ENCODE assay signal across 24 mouse cellular contexts in the genomic region with DNA sequence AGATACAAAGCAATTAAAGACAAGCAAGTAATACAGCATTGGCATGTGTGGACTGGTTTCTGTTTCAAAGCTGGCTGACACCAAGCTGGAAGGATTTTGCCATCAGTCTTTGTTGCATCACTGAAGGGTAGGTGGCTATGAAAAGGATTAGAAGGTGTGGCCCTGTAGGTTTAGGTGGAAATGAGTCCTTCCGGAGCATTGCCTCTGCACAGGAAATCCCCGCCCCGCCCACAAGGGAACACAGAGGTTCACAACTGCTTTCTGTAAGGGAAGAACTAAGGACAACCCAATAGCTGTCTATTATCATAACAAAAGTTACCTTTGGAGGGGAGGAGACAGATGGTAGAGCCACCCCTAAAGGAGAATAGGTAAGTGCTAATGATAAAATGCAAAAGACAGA. TPM values are rescaled to one million over a fixed set of nuclear protein-coding genes. Genes with fewer than 3 reads are reported as not detected.
A peak's percentile ranks its signal among the peaks of the same experiment; 100 is the strongest.
DNase-seq lines count a peak whose midpoint lies in the region; ATAC-seq and TF ChIP-seq lines count a peak whose summit lies in the region.
"Not testable (repeated sequence)": the region's sequence is repeated elsewhere in the genome, so short reads cannot be mapped to it uniquely, and the experiment has no call there.
"Had no signal": no experiment of that assay in that cellular context is flagged by ENCODE, and none has a peak within 500 bp of the region (broad histone marks: within the 10 kb centered on the region; RNA-seq: fewer than 3 reads in every experiment).

No protein-coding gene starts in this region.

- not testable (repeated sequence) for TF ChIP-seq EP300 in CH12.LX (IDR thresholded peaks at IDR 0.05; ENCODE audit: low read length); liver, postnatal 0 days (IDR thresholded peaks at IDR 0.05; ENCODE audit: low read depth)

- not testable (repeated sequence) for H3K4me2 ChIP-seq in CH12.LX (ENCODE audit: insufficient read depth, low read depth, poor library complexity, severe bottlenecking); liver, postnatal 0 days (ENCODE audit: low read depth, low read length)

- H3K4me1 ChIP-seq in CH12.LX (ENCODE audit: control insufficient read depth in 1 of 2, insufficient read depth in 2 of 2); liver, postnatal 0 days (ENCODE audit: insufficient read depth): not testable (repeated sequence)

- not testable (repeated sequence) for TF ChIP-seq RAD21 in CH12.LX (IDR thresholded peaks at IDR 0.05; ENCODE audit: low read depth, low read length)

- peak; percentile 5 for DNase-seq in CD4-positive helper T cell, adult 2 months (ENCODE audit: low read depth, low spot score)
- DNase-seq in CH12.LX (ENCODE audit: extremely low read depth) (peak; percentile 19), ES-CJ7 (ENCODE audit: low read depth, low spot score) (peak; percentile 96), R1 (ENCODE audit: low read depth, low spot score) (peak; percentile 99), ZHBTc4 (ENCODE audit: low read depth, low spot score) (peak; percentile 94)
- DNase-seq in gonadal fat pad, adult 2 months (ENCODE audit: low read depth) = peak; percentile 46
- DNase-seq in liver, postnatal 0 days = peak; percentile 15

- H3K27ac ChIP-seq in CH12.LX (ENCODE audit: insufficient read depth, low read depth); liver, postnatal 0 days (ENCODE audit: low read depth): not testable (repeated sequence)

- in situ Hi-C loops in CH12.LX (cut with MboI; ENCODE audit: low pct_ligation_motif_present, low pct_unique_long_range_greater_than_20kb, low sequenced_read_pairs) = not testable (repeated sequence)

- 55% methylated on average over 3 of the region's 3 CpGs for WGBS in liver, postnatal 0 days (ENCODE audit: insufficient replicate concordance)

- not testable (repeated sequence) for TF ChIP-seq CTCF in CH12.LX (conservative IDR thresholded peaks at IDR 0.05 in 1 of 2, IDR thresholded peaks at IDR 0.05 in 1 of 2; ENCODE audit: low read depth in 2 of 2, low read length in 2 of 2); liver, postnatal 0 days (IDR thresholded peaks at IDR 0.05; ENCODE audit: low read depth)

- not testable (repeated sequence) for H3K79me2 ChIP-seq in CH12.LX (replicated peaks; ENCODE audit: control insufficient read depth, extremely low read depth, insufficient read depth, poor library complexity, severe bottlenecking)

- not testable (repeated sequence) for H3K9me3 ChIP-seq in CH12.LX (replicated peaks; ENCODE audit: low read length); liver, postnatal 0 days (ENCODE audit: low read length)

- H3K36me3 ChIP-seq in CH12.LX (replicated peaks in 1 of 2; ENCODE audit: control insufficient read depth in 1 of 2, insufficient read depth in 1 of 2, low read length in 1 of 2); liver, postnatal 0 days (replicated peaks; ENCODE audit: insufficient read depth, low read length): not testable (repeated sequence)

- dilution Hi-C loops in CH12.LX (cut with MboI; ENCODE audit: extremely low pct_ligation_motif_present, extremely low pct_unique_long_range_greater_than_20kb, low sequenced_read_pairs) = not testable (repeated sequence)

- H3K27me3 ChIP-seq in CH12.LX (replicated peaks); liver, postnatal 0 days (ENCODE audit: insufficient read depth, low read length): not testable (repeated sequence)

- TF ChIP-seq POLR2A in CH12.LX (IDR thresholded peaks at IDR 0.05; ENCODE audit: low read depth, low read length) = not testable (repeated sequence)

- H3K4me3 ChIP-seq in CH12.LX (replicated peaks in 1 of 3; ENCODE audit: low read depth in 2 of 3, low read length in 2 of 3, poor library complexity in 1 of 3); liver, postnatal 0 days (ENCODE audit: low read depth, low read length): not testable (repeated sequence)

- not testable (repeated sequence) for ATAC-seq in liver, postnatal 0 days
- 0 out of 2 replicates have a peak, but pooled peaks have one; percentile 26 for ATAC-seq in megakaryocyte progenitor cell, adult 5-6 weeks (replicated peaks; ENCODE audit: poor library complexity)

- not testable (repeated sequence) for H3K9ac ChIP-seq in CH12.LX (ENCODE audit: insufficient read depth, low read depth); liver, postnatal 0 days (replicated peaks)

RNA-seq across cellular contexts. Expression of a gene that starts 9.6 kb away (rescaled TPM):
- total RNA-seq in CH12.LX (2012; rRNA removed) = not detected in 2 replicates
- not detected in 2 replicates for total RNA-seq in CH12.LX (2014; rRNA removed)
- polyA plus RNA-seq in CH12.LX (2012; ENCODE audit: insufficient read length, low read depth) = not detected in 2 replicates
- not detected in 2 replicates for polyA plus RNA-seq in gonadal fat pad, adult 2 months (2012; rRNA removed)
- not detected in 2 replicates for polyA plus RNA-seq in liver, postnatal 0 days (2015; fragmentation: Nextera tagmentation; extraction: Ambion mirVana)
- not detected in 2 replicates for total RNA-seq in megakaryocyte progenitor cell, adult 5-6 weeks (2015)
- total RNA-seq in megakaryocyte progenitor cell, adult 5-6 weeks (2017) = not detected in 2 replicates
- total RNA-seq: adrenal gland, adult 2 months; adrenal gland, postnatal 10 days; adrenal gland, postnatal 25 days; adrenal gland, postnatal 4 days; common myeloid progenitor, adult 5-6 weeks; forebrain, postnatal 0 days; gastrocnemius, adult 18-20 months had no signal
- polyA plus RNA-seq: embryonic facial prominence, embryonic 11.5 days; embryonic facial prominence, embryonic 13.5 days; erythroblast, embryonic 14.5 days; forebrain, embryonic 11.5 days; forebrain, embryonic 13.5 days; forebrain, embryonic 15.5 days; forebrain, postnatal 0 days; G1E; Patski had no signal

RNA-seq across cellular contexts. Expression of a gene that starts 41.1 kb away (rescaled TPM):
- total RNA-seq in CH12.LX (2012; rRNA removed) (not detected in 2 replicates), CH12.LX (2014; rRNA removed) (not detected in 2 replicates)
- not detected in 2 replicates for polyA plus RNA-seq in CH12.LX (2012; ENCODE audit: insufficient read length, low read depth)
- 10.5 and 11.7 TPM in 2 replicates for polyA plus RNA-seq in gonadal fat pad, adult 2 months (2012; rRNA removed)
- 0.18 and 0.34 TPM in 2 replicates for polyA plus RNA-seq in liver, postnatal 0 days (2015; fragmentation: Nextera tagmentation; extraction: Ambion mirVana)
- not detected in 2 replicates for total RNA-seq in megakaryocyte progenitor cell, adult 5-6 weeks (2015)
- total RNA-seq in megakaryocyte progenitor cell, adult 5-6 weeks (2017) = not detected in 2 replicates
- total RNA-seq: common myeloid progenitor, adult 5-6 weeks had no signal
- polyA plus RNA-seq: CD4-positive, CD25-positive, alpha-beta regulatory T cell, adult 4 months; erythroblast, embryonic 14.5 days; G1E had no signal

Comparison
In these comparisons a context has a peak if more than half of its experiments do, and no peak if none do; other contexts are left out.
1. DNase-seq: peak in every context shown above with its lines; median percentile 99 in R1; 96 in ES-CJ7; 94 in ZHBTc4; 46 in gonadal fat pad, adult 2 months; 19 in CH12.LX; 15 in liver, postnatal 0 days; 5 in CD4-positive helper T cell, adult 2 months.